Mouse (Mus musculus): ENCODE data around the gene Olfr1286. TPM values are rescaled to one million over a fixed set of nuclear protein-coding genes. Genes with fewer than 3 reads are reported as not detected.

Olfr1286 gene
- total RNA-seq (2021): not detected
- long read RNA-seq, experiment 1: 0 reads
- long read RNA-seq, experiment 2: 0 reads

DNA sequence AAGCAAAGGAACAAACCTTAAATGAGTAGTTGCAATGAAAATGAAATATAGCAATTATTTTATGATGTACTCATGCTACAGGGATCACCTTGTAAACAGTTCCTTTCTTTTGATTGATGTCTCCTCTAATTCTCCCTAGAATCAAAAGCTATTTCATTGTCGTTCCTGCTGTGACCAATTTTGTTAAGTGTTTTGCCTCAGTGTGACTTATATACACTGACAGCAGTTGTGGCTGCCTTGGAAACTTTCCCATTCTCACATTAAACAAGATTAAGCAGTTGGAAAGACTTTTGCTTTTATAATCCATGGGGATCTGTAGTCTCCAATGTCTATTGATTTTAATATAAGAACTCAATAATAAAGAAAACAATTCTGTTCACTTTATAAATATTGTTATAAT, at the start of gene Olfr1286:
Gene Olfr1286, minus strand, starts transcription at position 185 of the 400 bp plus-strand sequence.
- DNase-seq: no peak

DNA sequence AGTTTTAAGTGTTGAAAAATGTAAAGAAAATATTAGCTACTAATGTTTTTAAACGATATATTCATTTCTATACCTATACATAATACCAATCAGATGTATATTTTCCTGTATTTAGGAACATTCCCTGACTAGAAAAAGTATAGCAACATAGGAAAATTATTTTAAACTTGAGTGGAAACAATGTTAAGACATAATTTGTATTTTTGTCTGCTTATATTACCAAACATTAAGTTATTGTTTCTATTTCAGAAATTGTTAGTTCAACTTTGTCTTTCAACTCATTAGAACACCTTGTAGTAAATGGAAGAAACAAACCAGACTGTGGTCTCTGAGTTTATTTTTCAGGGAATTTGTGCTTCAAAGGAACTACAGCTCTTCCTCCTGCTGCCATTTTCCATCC, 25.9 kb upstream of the Olfr1286 start, which contains the start of gene Olfr1287:
Gene Olfr1287, plus strand, starts transcription at position 301 of the 400 bp plus-strand sequence.
- DNase-seq: no peak

DNA sequence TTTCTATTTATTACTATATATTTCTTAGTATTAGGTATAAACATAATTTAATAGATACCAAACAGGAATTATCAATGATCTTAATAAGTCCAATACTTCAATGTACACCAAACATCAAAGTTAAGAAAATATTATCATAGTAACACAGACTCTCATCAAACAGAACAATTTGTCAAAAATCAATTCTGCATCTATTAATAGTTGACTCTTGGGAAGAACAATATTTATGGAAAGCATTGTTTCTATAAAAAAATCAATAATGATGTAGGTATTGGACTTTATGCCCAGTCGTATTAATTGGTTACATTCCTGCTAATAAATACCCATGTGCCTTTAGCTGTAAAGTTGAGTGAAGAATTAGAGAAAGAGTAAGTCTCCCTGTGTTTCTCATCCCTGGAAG, 47.7 kb downstream of the Olfr1286 start, which contains the start of gene Olfr1284:
Gene Olfr1284, plus strand, starts transcription at position 301 of the 400 bp plus-strand sequence.
- DNase-seq: no peak

Other genes with a start within 250 kb of the Olfr1286 start
- gene 4930430A15Rik, start 193.5 kb downstream of the Olfr1286 start, total RNA-seq (2021): not detected
- not detected for gene Olfr1275, start 187.8 kb downstream of the Olfr1286 start, total RNA-seq (2021)
- gene Olfr1276, start 168.6 kb downstream of the Olfr1286 start, total RNA-seq (2021): not detected
- gene Olfr1277, start 149.0 kb downstream of the Olfr1286 start, total RNA-seq (2021): not detected
- gene Olfr1278, start 133.0 kb downstream of the Olfr1286 start, total RNA-seq (2021): not detected
- not detected for gene Olfr1279, start 122.5 kb downstream of the Olfr1286 start, total RNA-seq (2021)
- not detected for gene Olfr1280, start 109.1 kb downstream of the Olfr1286 start, total RNA-seq (2021)
- gene Olfr1281, start 96.6 kb downstream of the Olfr1286 start, total RNA-seq (2021): not detected
- gene Olfr1282, start 87.0 kb downstream of the Olfr1286 start, total RNA-seq (2021): not detected
- not detected for gene Olfr1283, start 56.3 kb downstream of the Olfr1286 start, total RNA-seq (2021)
- not detected for gene Olfr1284, start 47.6 kb downstream of the Olfr1286 start, total RNA-seq (2021)
- gene Olfr1287, start 26.0 kb upstream of the Olfr1286 start, total RNA-seq (2021): not detected
- not detected for gene Olfr1288, start 51.0 kb upstream of the Olfr1286 start, total RNA-seq (2021)
- gene Olfr1289, start 57.7 kb upstream of the Olfr1286 start, total RNA-seq (2021): not detected
- gene Olfr1290, start 70.7 kb upstream of the Olfr1286 start, total RNA-seq (2021): not detected
- not detected for gene Olfr1291-ps1, start 74.1 kb upstream of the Olfr1286 start, total RNA-seq (2021)
- not detected for gene Olfr1293-ps, start 102.1 kb upstream of the Olfr1286 start, total RNA-seq (2021)
- not detected for gene Olfr1294, start 117.2 kb upstream of the Olfr1286 start, total RNA-seq (2021)
- gene Olfr1295, start 146.6 kb upstream of the Olfr1286 start, total RNA-seq (2021): not detected
- gene Olfr1297, start 203.4 kb upstream of the Olfr1286 start, total RNA-seq (2021): not detected
- not detected for gene Olfr1298, start 226.1 kb upstream of the Olfr1286 start, total RNA-seq (2021)
- gene Olfr1299, start 238.3 kb upstream of the Olfr1286 start, total RNA-seq (2021): not detected